Mouse (Mus musculus) testis, adult 2 months (tissue): ENCODE data around the gene Nfib. TPM values are rescaled to one million over a fixed set of nuclear protein-coding genes. Genes with fewer than 3 reads are reported as not detected.

Experiments
- H3K27ac ChIP-seq: fragments of 200-500 bp; 2 replicates; pipeline ENCODE4 v1.5.1; 2012; ENCODE audit warnings: low read depth, low read length; ENCODE audit not compliant: control insufficient read depth, insufficient read depth
- H3K27me3 ChIP-seq: fragments of 200-500 bp; 2 replicates; pipeline ENCODE4 v1.6.1; 2012; ENCODE audit warnings: mild to moderate bottlenecking, low read length, moderate library complexity; ENCODE audit not compliant: control insufficient read depth, insufficient read depth
- H3K36me3 ChIP-seq: fragments of 200-500 bp; 2 replicates; pipeline ENCODE4 v1.6.1; 2012; ENCODE audit warnings: mild to moderate bottlenecking, low read length; ENCODE audit not compliant: control insufficient read depth, insufficient read depth
- H3K4me1 ChIP-seq: fragments of 200-500 bp; 2 replicates; pipeline ENCODE4 v1.6.1; 2012; ENCODE audit warnings: low read length; ENCODE audit not compliant: control insufficient read depth, insufficient read depth
- H3K4me3 ChIP-seq: fragments of 200-500 bp; 2 replicates; pipeline ENCODE4 v1.5.1; 2012; ENCODE audit warnings: low read depth, mild to moderate bottlenecking, low read length, moderate library complexity, mixed read lengths; ENCODE audit not compliant: control insufficient read depth
- CTCF ChIP-seq: fragments of 200-500 bp; IDR thresholded peaks from 2 replicates; pipeline ENCODE4 v1.5.1; 2012; ENCODE audit warnings: low read depth, mild to moderate bottlenecking, inconsistent platforms, low read length, moderate library complexity; ENCODE audit not compliant: control insufficient read depth, insufficient read depth, insufficient replicate concordance
- POLR2A ChIP-seq: fragments of 200-500 bp; IDR thresholded peaks from 2 replicates; pipeline ENCODE4 v1.6.1; 2012; ENCODE audit warnings: low read depth, mild to moderate bottlenecking, inconsistent platforms, low read length, moderate library complexity; ENCODE audit not compliant: control insufficient read depth
- polyA plus RNA-seq: library from polyadenylated mRNA; depleted of rRNA; stranded (reverse); fragments of >200 nt; gene quantifications from 2 replicates; pipeline ENCODE4 v1.2.3, GENCODE M21; 2012

The Nfib gene
- polyA plus RNA-seq, 1 experiment, result 1.2 TPM

GRCm38 (mm10) chr4:82623081-82623538 is 82.4 kb downstream of the Nfib start:
- no peak overlapping the region for H3K4me3 ChIP-seq
- no peak overlapping the region for H3K27ac ChIP-seq
- TF ChIP-seq POLR2A, result no peak
- TF ChIP-seq CTCF, result no peak
- no peaks in the 10 kb centered on the region for H3K4me1 ChIP-seq
- H3K36me3 ChIP-seq, result no peaks in the 10 kb centered on the region
- H3K27me3 ChIP-seq, result no peaks in the 10 kb centered on the region

GRCm38 (mm10) chr4:82622321-82622836 is 83.2 kb downstream of the Nfib start:
- Histone ChIP-seq H3K36me3 (no peaks in the 10 kb centered on the region), H3K27ac (no peak overlapping the region), H3K4me1 (peaks cover 1% of the 10 kb centered on the region), H3K27me3 (no peaks in the 10 kb centered on the region), H3K4me3 (no peak overlapping the region)
- TF ChIP-seq CTCF (no peak), POLR2A (no peak)

GRCm38 (mm10) chr4:82619539-82619941 is 86.0 kb downstream of the Nfib start:
- Histone ChIP-seq H3K4me1 (peaks cover 5% of the 10 kb centered on the region), H3K27me3 (no peaks in the 10 kb centered on the region), H3K36me3 (no peaks in the 10 kb centered on the region), H3K4me3 (no peak overlapping the region), H3K27ac (no peak overlapping the region)
- TF ChIP-seq POLR2A (no peak), CTCF (no peak)

GRCm38 (mm10) chr4:82619003-82619402 is 86.5 kb downstream of the Nfib start:
- no peak overlapping the region for H3K27ac ChIP-seq
- TF ChIP-seq CTCF (no peak), POLR2A (no peak)

GRCm38 (mm10) chr4:82617257-82617656 is 88.3 kb downstream of the Nfib start:
- Histone ChIP-seq H3K4me3 (peak overlapping the region; percentile 46), H3K27me3 (no peaks in the 10 kb centered on the region), H3K27ac (peak overlapping the region; percentile 18; the same call in 1 of the 2 replicates), H3K4me1 (peaks cover 5% of the 10 kb centered on the region), H3K36me3 (no peaks in the 10 kb centered on the region)
- TF ChIP-seq POLR2A (no peak), CTCF (no peak)

More at GRCm38 (mm10) chr4:82619003-82619402, 86.5 kb downstream of the Nfib start:
- Histone ChIP-seq H3K27me3 (no peaks in the 10 kb centered on the region), H3K4me1 (peaks cover 5% of the 10 kb centered on the region), H3K4me3 (no peak overlapping the region), H3K36me3 (no peaks in the 10 kb centered on the region)

- Histone ChIP-seq H3K4me1 (peaks cover 5% of the 10 kb centered on the region), H3K27ac (no peak overlapping the region), H3K36me3 (no peaks in the 10 kb centered on the region), H3K4me3 (no peak overlapping the region), H3K27me3 (no peaks in the 10 kb centered on the region)
- TF ChIP-seq CTCF (no peak), POLR2A (no peak)
These were observed 89.8 kb downstream of the Nfib start for GRCm38 (mm10) chr4:82615712-82616111.

- no peak overlapping the region for H3K4me3 ChIP-seq
- H3K27ac ChIP-seq, result no peak overlapping the region
- TF ChIP-seq POLR2A, result no peak
- no peak for TF ChIP-seq CTCF
- H3K27me3 ChIP-seq, result no peaks in the 10 kb centered on the region
- H3K36me3 ChIP-seq, result no peaks in the 10 kb centered on the region
- H3K4me1 ChIP-seq, result peaks cover 5% of the 10 kb centered on the region
These were observed 91.1 kb downstream of the Nfib start for GRCm38 (mm10) chr4:82614466-82614805.

GRCm38 (mm10) chr4:82613606-82614465 is 91.7 kb downstream of the Nfib start:
- Histone ChIP-seq H3K4me3 (no peak overlapping the region), H3K27me3 (no peaks in the 10 kb centered on the region), H3K4me1 (peaks cover 5% of the 10 kb centered on the region), H3K36me3 (no peaks in the 10 kb centered on the region), H3K27ac (no peak overlapping the region)
- TF ChIP-seq POLR2A (no peak), CTCF (no peak)
